Mouse (Mus musculus) heart, embryonic 12.5 days (tissue): ENCODE results near the gene Atg10. TPM values are rescaled to one million over a fixed set of nuclear protein-coding genes. Genes with fewer than 3 reads are reported as not detected.

Experiments
- ATAC-seq: fragments of 200-750 bp; cut with Nextera tagmentation; 2 replicates; pipeline ENCODE4 v1.8.0; 2017; ENCODE audit warnings: moderate TSS enrichment, moderate library complexity; ENCODE audit not compliant: insufficient number of reproducible peaks, low FRiP score
- H3K27ac ChIP-seq: fragments of 300-500 bp; sonication (generic); 2 replicates; pipeline ENCODE4 v1.5.1; 2016; ENCODE audit warnings: mild to moderate bottlenecking, moderate library complexity; ENCODE audit not compliant: poor library complexity, severe bottlenecking
- H3K27me3 ChIP-seq: fragments of 300-500 bp; sonication (generic); replicated peaks from 2 replicates; pipeline ENCODE4 v1.6.1; 2016; ENCODE audit warnings: mild to moderate bottlenecking, moderate library complexity
- H3K36me3 ChIP-seq: fragments of 300-500 bp; sonication (generic); 2 replicates; pipeline ENCODE4 v1.6.1; 2016; ENCODE audit warnings: mild to moderate bottlenecking, moderate library complexity
- H3K4me1 ChIP-seq: fragments of 300-500 bp; sonication (generic); replicated peaks from 2 replicates; pipeline ENCODE4 v1.6.1; 2016; ENCODE audit warnings: mild to moderate bottlenecking
- H3K4me2 ChIP-seq: fragments of 300-500 bp; sonication (generic); 2 replicates; pipeline ENCODE4 v1.6.1; 2016; ENCODE audit warnings: mild to moderate bottlenecking, moderate library complexity
- H3K4me3 ChIP-seq: fragments of 300-500 bp; sonication (generic); 2 replicates; pipeline ENCODE4 v1.5.1; 2016; ENCODE audit warnings: mild to moderate bottlenecking
- H3K9ac ChIP-seq: fragments of 300-500 bp; sonication (generic); 2 replicates; pipeline ENCODE4 v1.6.1; 2016; ENCODE audit warnings: mild to moderate bottlenecking, moderate library complexity
- H3K9me3 ChIP-seq: fragments of 300-500 bp; sonication (generic); replicated peaks from 2 replicates; pipeline ENCODE4 v1.6.1; 2016; ENCODE audit warnings: mild to moderate bottlenecking, moderate library complexity
- WGBS: fragments of 180-500 bp; shearing (Covaris S2); methylation state at CpG from one replicate; pipeline ENCODE4 v1.1.7; 2016; 5-methylcytosine and 5-hydroxymethylcytosine counted together
- polyA plus RNA-seq: library from polyadenylated mRNA; unstranded; fragments of >200 nt; fragmentation: Nextera tagmentation; extraction: Ambion mirVana; gene quantifications from 2 replicates; pipeline ENCODE4 v1.2.1, GENCODE M21; 2016

Atg10 gene
- polyA plus RNA-seq, 1 experiment from 2014 or later: 25.5 TPM

GRCm38 (mm10) chr13:91086361-91086900 lies 137.3 kb downstream of the Atg10 start:
- H3K9me3 ChIP-seq: no peaks in the 10 kb centered on the region
- no peak overlapping the region for H3K4me3 ChIP-seq
- H3K9ac ChIP-seq: no peak overlapping the region
- no peaks in the 10 kb centered on the region for H3K36me3 ChIP-seq
- no peaks in the 10 kb centered on the region for H3K4me1 ChIP-seq
- ATAC-seq: no peak
- no peak overlapping the region for H3K27ac ChIP-seq
- no peak overlapping the region for H3K4me2 ChIP-seq
- 89% methylated on average over 12 of the region's 12 CpGs for WGBS
- no peaks in the 10 kb centered on the region for H3K27me3 ChIP-seq

- Histone ChIP-seq H3K36me3 (no peaks in the 10 kb centered on the region), H3K4me1 (no peaks in the 10 kb centered on the region), H3K9ac (no peak overlapping the region), H3K9me3 (no peaks in the 10 kb centered on the region), H3K27me3 (no peaks in the 10 kb centered on the region), H3K4me3 (no peak overlapping the region), H3K27ac (no peak overlapping the region), H3K4me2 (no peak overlapping the region)
- 86% methylated on average over 2 of the region's 2 CpGs for WGBS
- no peak for ATAC-seq
Observed at GRCm38 (mm10) chr13:91072351-91072750, 151.4 kb downstream of the Atg10 start.

GRCm38 (mm10) chr13:91060871-91061270 lies 162.9 kb downstream of the Atg10 start:
- no peaks in the 10 kb centered on the region for H3K27me3 ChIP-seq
- ATAC-seq: no peak
- no peaks in the 10 kb centered on the region for H3K4me1 ChIP-seq
- H3K4me3 ChIP-seq: no peak overlapping the region
- no peak overlapping the region for H3K9ac ChIP-seq
- 0 out of 2 replicates have a peak, but pooled peaks cover 2% of the 10 kb centered on the region for H3K9me3 ChIP-seq
- no peak overlapping the region for H3K27ac ChIP-seq
- no peaks in the 10 kb centered on the region for H3K36me3 ChIP-seq
- H3K4me2 ChIP-seq: no peak overlapping the region
- WGBS: 82% methylated on average over 5 of the region's 5 CpGs

- no peaks in the 10 kb centered on the region for H3K4me1 ChIP-seq
- H3K4me3 ChIP-seq: no peak overlapping the region
- no peaks in the 10 kb centered on the region for H3K27me3 ChIP-seq
- no peak overlapping the region for H3K4me2 ChIP-seq
- no peak overlapping the region for H3K9ac ChIP-seq
- WGBS: 83% methylated on average over 4 of the region's 4 CpGs
- H3K9me3 ChIP-seq: peaks cover 3% of the 10 kb centered on the region; the same call in 1 of the 2 replicates
- ATAC-seq: no peak
- H3K27ac ChIP-seq: no peak overlapping the region
- no peaks in the 10 kb centered on the region for H3K36me3 ChIP-seq
Observed at GRCm38 (mm10) chr13:91048171-91048570, 175.6 kb downstream of the Atg10 start.

GRCm38 (mm10) chr13:91046851-91047250 lies 176.9 kb downstream of the Atg10 start:
- H3K9ac ChIP-seq: no peak overlapping the region

GRCm38 (mm10) chr13:91041236-91041635 lies 182.5 kb downstream of the Atg10 start:
- no peak for ATAC-seq
- WGBS: 84% methylated on average over 1 of the region's 1 CpGs
- H3K9ac ChIP-seq: no peak overlapping the region
- no peaks in the 10 kb centered on the region for H3K36me3 ChIP-seq
- H3K27ac ChIP-seq: no peak overlapping the region
- H3K4me1 ChIP-seq: peaks cover 2% of the 10 kb centered on the region; the same call in 1 of the 2 replicates
- H3K9me3 ChIP-seq: no peaks in the 10 kb centered on the region
- H3K4me2 ChIP-seq: no peak overlapping the region
- H3K27me3 ChIP-seq: no peaks in the 10 kb centered on the region
- no peak overlapping the region for H3K4me3 ChIP-seq

More at GRCm38 (mm10) chr13:91046851-91047250, 176.9 kb downstream of the Atg10 start:
- Histone ChIP-seq H3K27me3 (no peaks in the 10 kb centered on the region), H3K4me3 (no peak overlapping the region), H3K4me2 (no peak overlapping the region), H3K36me3 (no peaks in the 10 kb centered on the region), H3K27ac (no peak overlapping the region), H3K4me1 (no peaks in the 10 kb centered on the region), H3K9me3 (peaks cover 2% of the 10 kb centered on the region; the same call in 1 of the 2 replicates)
- ATAC-seq: no peak
- WGBS: 81% methylated on average over 5 of the region's 5 CpGs

GRCm38 (mm10) chr13:91040421-91040820 lies 183.3 kb downstream of the Atg10 start:
- no peak overlapping the region for H3K27ac ChIP-seq
- no peaks in the 10 kb centered on the region for H3K9me3 ChIP-seq
- no peaks in the 10 kb centered on the region for H3K27me3 ChIP-seq
- no peak overlapping the region for H3K9ac ChIP-seq
- ATAC-seq: no peak
- H3K4me1 ChIP-seq: peaks cover 2% of the 10 kb centered on the region; the same call in 1 of the 2 replicates
- no peak overlapping the region for H3K4me3 ChIP-seq
- no peaks in the 10 kb centered on the region for H3K36me3 ChIP-seq
- H3K4me2 ChIP-seq: no peak overlapping the region

- Histone ChIP-seq H3K27ac (no peak overlapping the region), H3K4me1 (peaks cover 2% of the 10 kb centered on the region; the same call in 1 of the 2 replicates), H3K27me3 (no peaks in the 10 kb centered on the region), H3K9me3 (no peaks in the 10 kb centered on the region), H3K9ac (no peak overlapping the region), H3K4me3 (peak overlapping the region; percentile 4; the same call in 1 of the 2 replicates), H3K4me2 (peak overlapping the region; percentile 56), H3K36me3 (no peaks in the 10 kb centered on the region)
- WGBS: 32% methylated on average over 11 of the region's 11 CpGs
- peak; percentile 67; the same call in 1 of the 2 replicates for ATAC-seq
Observed at GRCm38 (mm10) chr13:91039201-91039807, 184.5 kb downstream of the Atg10 start.

- Histone ChIP-seq H3K27me3 (no peaks in the 10 kb centered on the region), H3K36me3 (no peaks in the 10 kb centered on the region), H3K4me1 (peaks cover 2% of the 10 kb centered on the region; the same call in 1 of the 2 replicates), H3K27ac (no peak overlapping the region), H3K9me3 (no peaks in the 10 kb centered on the region), H3K4me2 (no peak overlapping the region), H3K9ac (no peak overlapping the region), H3K4me3 (no peak overlapping the region)
- WGBS: 54% methylated on average over 5 of the region's 5 CpGs
- ATAC-seq: no peak
Observed at GRCm38 (mm10) chr13:91038636-91039035, 185.1 kb downstream of the Atg10 start.

GRCm38 (mm10) chr13:91038034-91038433 lies 185.7 kb downstream of the Atg10 start:
- no peak for ATAC-seq
- WGBS: 54% methylated on average over 3 of the region's 3 CpGs

GRCm38 (mm10) chr13:91037405-91037804 lies 186.4 kb downstream of the Atg10 start:
- WGBS: 87% methylated on average over 6 of the region's 6 CpGs
- no peak overlapping the region for H3K27ac ChIP-seq
- H3K4me2 ChIP-seq: no peak overlapping the region
- H3K4me1 ChIP-seq: peaks cover 2% of the 10 kb centered on the region; the same call in 1 of the 2 replicates
- ATAC-seq: no peak
- no peak overlapping the region for H3K9ac ChIP-seq
- no peaks in the 10 kb centered on the region for H3K9me3 ChIP-seq
- no peak overlapping the region for H3K4me3 ChIP-seq
- H3K36me3 ChIP-seq: no peaks in the 10 kb centered on the region
- no peaks in the 10 kb centered on the region for H3K27me3 ChIP-seq

More at GRCm38 (mm10) chr13:91038034-91038433, 185.7 kb downstream of the Atg10 start:
- Histone ChIP-seq H3K4me3 (no peak overlapping the region), H3K4me2 (no peak overlapping the region), H3K9ac (no peak overlapping the region), H3K36me3 (no peaks in the 10 kb centered on the region), H3K27ac (no peak overlapping the region), H3K4me1 (peaks cover 2% of the 10 kb centered on the region; the same call in 1 of the 2 replicates), H3K9me3 (no peaks in the 10 kb centered on the region), H3K27me3 (no peaks in the 10 kb centered on the region)
